Mouse (Mus musculus) embryonic fibroblast, embryonic 13.5 days (primary cell): ENCODE measurements around the gene 2700049A03Rik.

ENCODE experiments used
- CTCF ChIP-seq: IDR thresholded peaks from 2 replicates; pipeline ENCODE4 v1.5.1; 2011; ENCODE audit warnings: mild to moderate bottlenecking, control low read depth, low read length, moderate library complexity, borderline replicate concordance; ENCODE audit not compliant: insufficient read depth
- POLR2A ChIP-seq: IDR thresholded peaks from 2 replicates; pipeline ENCODE4 v1.6.1; 2011; ENCODE audit warnings: low read depth, mild to moderate bottlenecking, control low read depth, low read length, moderate library complexity

- no peak for TF ChIP-seq CTCF
- no peak for TF ChIP-seq POLR2A
These were observed 13.5 kb downstream of the 2700049A03Rik start for GRCm38 (mm10) chr12:71150167-71150566.
